Mouse (Mus musculus): Measurements from ENCODE around the gene Atg2b.

Atg2b gene

GRCm38 (mm10) chr12:105683933-105684901 lies 794 bp downstream of the Atg2b start, which contains the start of gene Gskip:
TSS of gene Gskip (plus strand) at chr12:105684829.
- peak; percentile 26 for DNase-seq (ENCODE audit: low spot score)

GRCm38 (mm10) chr12:105678762-105679161 lies 6.2 kb downstream of the Atg2b start:
- DNase-seq (ENCODE audit: low spot score), result no peak

DNA sequence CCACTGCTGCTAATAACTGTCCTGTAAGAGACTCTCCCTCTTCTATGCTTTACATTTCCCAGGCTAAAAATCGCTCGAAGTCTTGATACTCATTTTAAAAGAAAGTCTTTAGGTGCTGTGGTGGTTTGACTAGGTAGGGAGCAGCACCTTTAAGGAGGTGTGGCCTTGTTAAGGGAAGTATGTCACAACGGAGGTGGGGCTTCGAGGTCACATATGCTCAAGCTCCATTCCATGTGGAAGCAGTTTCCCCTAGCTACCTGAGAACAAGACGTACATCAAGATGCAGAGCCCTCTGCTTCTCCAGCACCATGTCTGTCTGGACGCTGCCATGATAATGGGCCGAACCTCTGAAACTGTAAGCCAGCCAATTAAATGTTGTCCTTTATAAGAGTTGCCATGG lies 6.8 kb downstream of the Atg2b start:
- no peak for DNase-seq (ENCODE audit: low spot score)

- DNase-seq (ENCODE audit: low spot score), result no peak
Measured at GRCm38 (mm10) chr12:105676274-105676673, 8.7 kb downstream of the Atg2b start.

GRCm38 (mm10) chr12:105655850-105656249 lies 29.2 kb downstream of the Atg2b start:
- no peak for DNase-seq (ENCODE audit: low spot score)

- DNase-seq (ENCODE audit: low spot score), result peak; percentile 6
Measured at GRCm38 (mm10) chr12:105642770-105643321, 42.2 kb downstream of the Atg2b start.

DNA sequence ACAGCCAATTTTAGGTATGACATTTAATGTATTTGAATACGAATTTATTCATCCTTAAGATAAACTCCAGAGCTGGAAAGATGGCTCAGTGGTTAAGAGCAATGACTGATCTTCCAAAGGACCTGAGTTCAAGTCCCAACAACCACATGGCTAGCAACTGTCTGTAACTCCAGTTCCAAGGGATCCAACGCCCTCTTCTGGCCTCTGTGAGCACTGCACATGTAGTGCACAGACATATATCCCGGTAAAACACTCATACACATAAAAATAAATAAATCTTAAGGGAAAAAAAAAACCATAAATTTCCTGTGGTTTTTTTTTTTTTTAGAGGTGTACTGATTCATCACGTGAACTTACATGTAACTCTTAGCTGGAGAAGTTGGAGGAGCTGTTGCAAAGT lies 47.5 kb downstream of the Atg2b start:
- no peak for DNase-seq (ENCODE audit: low spot score)

DNA sequence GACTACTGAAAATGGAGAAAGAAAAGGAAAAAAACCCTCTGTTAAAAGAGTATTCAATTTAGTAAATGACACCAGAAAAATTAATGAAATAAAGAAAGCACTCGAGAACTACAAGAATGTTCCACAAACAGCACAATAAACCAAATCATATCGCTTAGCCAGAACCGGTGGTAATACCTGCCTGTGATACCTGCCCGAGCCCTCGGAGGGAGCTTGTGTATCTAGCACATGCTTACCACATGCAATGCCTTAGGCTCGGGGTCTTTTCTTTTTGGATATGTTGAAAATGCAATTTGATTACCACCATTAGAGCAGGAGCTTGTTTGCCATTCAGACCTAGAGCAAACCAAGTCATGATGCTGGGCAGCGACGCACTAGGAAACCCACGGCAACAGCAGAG lies 48.5 kb downstream of the Atg2b start:
- DNase-seq (ENCODE audit: low spot score), result no peak

- DNase-seq (ENCODE audit: low spot score), result no peak
Measured at GRCm38 (mm10) chr12:105634374-105635067, 50.5 kb downstream of the Atg2b start.

DNA sequence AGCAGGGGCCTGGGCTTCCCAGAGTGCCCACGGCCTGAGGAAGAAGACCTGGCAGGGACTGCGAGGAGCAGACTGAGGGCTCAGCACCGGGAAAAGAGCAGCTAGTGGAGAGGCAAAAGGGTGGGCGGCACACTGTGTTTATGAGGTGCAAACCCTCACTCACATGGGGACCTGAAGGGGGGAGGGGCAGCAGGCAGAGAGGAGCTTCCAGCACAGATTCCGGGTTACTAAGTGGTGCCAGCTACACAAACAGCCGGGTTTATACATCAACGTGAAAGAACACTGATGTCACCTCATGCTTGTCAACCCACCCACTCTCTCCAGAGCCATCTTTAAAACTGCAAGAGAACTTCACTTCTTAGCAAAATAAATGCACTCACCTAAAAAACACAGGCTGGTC lies 59.2 kb downstream of the Atg2b start:
- DNase-seq (ENCODE audit: low spot score), result no peak

DNA sequence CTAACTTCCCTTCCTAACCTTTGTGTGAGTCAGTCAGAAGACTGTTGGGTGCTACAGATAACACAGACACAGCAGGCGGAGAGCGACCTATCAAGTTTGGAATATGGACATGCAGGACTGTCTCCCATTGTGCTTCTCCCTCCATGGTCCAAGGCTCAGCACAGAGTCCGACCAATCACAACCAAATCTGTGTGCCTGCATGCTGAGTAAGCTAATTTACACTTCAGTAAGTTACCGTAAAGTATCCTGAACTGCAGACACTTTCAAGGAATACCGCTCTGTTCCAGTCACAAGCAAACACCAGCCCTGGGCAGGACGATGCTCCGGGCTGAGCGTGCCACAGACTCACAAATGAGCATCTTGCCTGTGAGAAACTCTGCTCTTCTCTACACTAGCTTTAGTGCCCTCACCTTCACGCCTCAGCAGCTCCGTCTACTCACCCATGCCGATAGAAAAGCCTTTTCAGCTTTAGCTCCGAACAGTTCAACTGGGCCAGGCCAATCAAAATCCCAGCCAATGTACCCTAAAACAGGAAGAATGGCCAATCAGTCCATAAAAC lies 62.0 kb downstream of the Atg2b start:
- no peak for DNase-seq (ENCODE audit: low spot score)

DNA sequence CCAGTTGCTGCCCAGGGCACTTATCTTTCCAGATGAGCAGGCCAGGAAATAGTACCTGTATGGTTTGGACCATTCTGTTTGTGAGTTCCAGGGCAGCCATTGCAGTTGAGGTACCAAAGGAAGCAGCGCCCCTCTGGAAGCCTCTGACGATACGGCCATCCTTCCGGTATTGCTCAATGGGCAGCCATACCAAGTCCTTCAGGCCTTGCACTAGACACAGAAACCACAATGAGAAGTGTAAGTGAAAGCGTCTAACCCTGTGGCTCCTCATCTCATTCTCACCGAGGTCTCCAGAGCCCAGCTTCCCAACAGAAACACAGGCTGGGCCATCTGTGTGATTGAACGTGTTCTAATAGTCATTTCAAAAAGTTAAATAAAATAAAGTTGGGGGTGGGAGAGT lies 63.0 kb downstream of the Atg2b start:
- no peak for DNase-seq (ENCODE audit: low spot score)

- no peak for DNase-seq (ENCODE audit: low spot score)
Measured at GRCm38 (mm10) chr12:105613559-105613958, 71.5 kb downstream of the Atg2b start.

GRCm38 (mm10) chr12:105611748-105612147 lies 73.3 kb downstream of the Atg2b start:
- peak; percentile 26 for DNase-seq (ENCODE audit: low spot score)

GRCm38 (mm10) chr12:105611045-105611444 lies 74.0 kb downstream of the Atg2b start:
- no peak for DNase-seq (ENCODE audit: low spot score)

DNA sequence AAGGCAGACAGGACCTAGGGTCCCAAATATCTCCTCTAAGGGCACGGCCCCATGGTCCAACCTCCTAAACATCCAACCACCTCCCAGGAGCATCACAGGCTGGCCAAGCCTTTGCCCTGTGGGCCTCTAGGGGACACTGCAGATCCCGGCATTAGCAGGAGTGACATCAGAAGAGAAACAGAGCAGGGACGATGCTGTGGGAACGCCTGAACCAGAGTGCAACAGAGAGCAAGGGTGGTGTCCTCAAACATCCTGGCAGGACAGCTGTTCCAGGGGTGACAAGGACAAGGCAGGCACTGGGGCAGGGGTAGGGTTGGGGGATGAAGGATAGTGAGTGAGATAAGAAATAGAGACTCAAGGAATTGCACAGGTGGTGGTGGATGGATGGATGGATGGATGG lies 78.1 kb downstream of the Atg2b start:
- DNase-seq (ENCODE audit: low spot score), result no peak

GRCm38 (mm10) chr12:105605212-105605611 lies 79.8 kb downstream of the Atg2b start:
- DNase-seq (ENCODE audit: low spot score), result no peak

- DNase-seq (ENCODE audit: low spot score), result no peak
Measured at GRCm38 (mm10) chr12:105603904-105604303, 81.1 kb downstream of the Atg2b start.

DNA sequence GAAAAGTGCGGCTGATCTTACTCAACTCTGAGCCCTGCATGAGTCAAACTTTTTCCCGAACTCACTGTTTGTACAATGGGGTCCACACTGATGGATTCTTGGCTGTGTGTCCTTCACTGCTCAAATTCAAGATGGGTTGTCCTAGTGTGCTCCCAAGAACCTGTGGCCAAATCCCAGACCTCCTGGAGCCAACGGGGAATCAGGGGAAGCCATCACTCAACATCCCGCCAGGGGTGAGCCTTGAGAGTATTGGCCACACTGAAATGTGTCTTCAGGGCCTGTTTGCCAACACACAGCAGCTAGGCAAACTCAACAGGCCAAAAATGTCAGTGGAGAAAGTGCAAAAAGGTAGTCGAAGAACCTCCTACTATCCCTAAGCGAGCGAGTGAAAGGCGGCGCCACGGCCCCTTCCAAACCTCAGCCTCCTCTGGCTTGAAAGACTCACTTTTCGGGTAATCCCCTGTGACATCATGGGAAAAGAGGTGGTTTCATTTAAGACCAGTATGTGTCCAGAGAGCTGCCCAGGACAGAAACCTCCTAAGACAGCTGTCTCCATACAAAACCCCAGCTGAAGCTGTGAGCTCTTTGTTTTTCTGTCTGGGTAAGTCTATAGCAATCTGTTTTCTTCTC lies 82.3 kb downstream of the Atg2b start, which contains the start of gene Bdkrb1:
TSS of gene Bdkrb1 (plus strand) at position 505 of the 630 bp plus-strand sequence.
- no peak for DNase-seq (ENCODE audit: low spot score)

- no peak for DNase-seq (ENCODE audit: low spot score)
Measured at GRCm38 (mm10) chr12:105601586-105601985, 83.4 kb downstream of the Atg2b start.

- DNase-seq (ENCODE audit: low spot score), result no peak
Measured at GRCm38 (mm10) chr12:105599098-105599497, 85.9 kb downstream of the Atg2b start.

- DNase-seq (ENCODE audit: low spot score), result no peak
Measured at GRCm38 (mm10) chr12:105598503-105598902, 86.5 kb downstream of the Atg2b start.

Measured in lung, postnatal 25 days (tissue).